Mouse (Mus musculus): ENCODE results near the gene Cfl2.

DNA sequence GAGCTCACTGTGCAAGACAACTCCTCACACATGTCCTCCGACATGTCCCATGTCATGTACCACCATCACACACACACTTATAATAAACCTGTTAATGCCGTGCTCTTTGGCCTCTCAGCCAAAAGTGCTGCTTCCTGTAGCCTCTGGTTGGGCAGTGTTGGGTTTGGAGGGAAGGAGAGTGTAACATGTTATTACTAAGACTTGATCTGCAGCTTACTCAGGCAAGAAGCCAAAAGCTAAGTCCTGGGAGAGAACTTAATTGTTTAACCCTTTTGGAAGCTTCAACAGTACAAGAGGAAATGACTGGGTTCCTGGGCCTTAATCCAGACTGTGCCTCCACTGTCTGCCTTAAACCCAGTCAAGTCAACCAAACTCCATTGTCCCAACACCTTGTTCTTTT, 52.5 kb downstream of the Cfl2 start:
- no peak for TF ChIP-seq POLR2A (IDR thresholded peaks at IDR 0.05; ENCODE audit: insufficient read depth, low read depth, low read length)
- no peak for TF ChIP-seq EP300 (IDR thresholded peaks at IDR 0.05; ENCODE audit: insufficient read depth, low read depth, low read length)

All from heart, adult 2 months (tissue).